Mouse (Mus musculus) forebrain, embryonic 16.5 days (tissue): ENCODE data around the gene Lmod3. TPM values are rescaled to one million over a fixed set of nuclear protein-coding genes. Genes with fewer than 3 reads are reported as not detected.

Experiments used
- ATAC-seq: fragments of 200-750 bp; cut with Nextera tagmentation; 2 replicates; pipeline ENCODE4 v1.8.0; 2017; ENCODE audit warnings: mild to moderate bottlenecking, moderate library complexity
- H3K27ac ChIP-seq: fragments of 300-500 bp; sonication (generic); 2 replicates; pipeline ENCODE4 v1.5.1; 2014; ENCODE audit warnings: low read length, control low read depth
- H3K27me3 ChIP-seq: fragments of 300-500 bp; sonication (generic); replicated peaks from 2 replicates; pipeline ENCODE4 v1.6.1; 2014; ENCODE audit warnings: low read length; ENCODE audit not compliant: control insufficient read depth, insufficient read depth
- H3K36me3 ChIP-seq: fragments of 300-500 bp; sonication (generic); 2 replicates; pipeline ENCODE4 v1.6.1; 2014; ENCODE audit not compliant: control insufficient read depth, insufficient read depth
- H3K4me1 ChIP-seq: fragments of 300-500 bp; sonication (generic); replicated peaks from 2 replicates; pipeline ENCODE4 v1.6.1; 2014; ENCODE audit warnings: low read length; ENCODE audit not compliant: control insufficient read depth, insufficient read depth
- H3K4me2 ChIP-seq: fragments of 300-500 bp; sonication (generic); 2 replicates; pipeline ENCODE4 v1.6.1; 2014; ENCODE audit warnings: mild to moderate bottlenecking, low read length, control low read depth
- H3K4me3 ChIP-seq: fragments of 300-500 bp; sonication (generic); replicated peaks from 2 replicates; pipeline ENCODE4 v1.5.1; 2014; ENCODE audit warnings: mild to moderate bottlenecking, low read length, control low read depth
- H3K9ac ChIP-seq: fragments of 300-500 bp; sonication (generic); replicated peaks from 2 replicates; pipeline ENCODE4 v1.6.1; 2014; ENCODE audit warnings: low read depth, low read length, control low read depth
- H3K9me3 ChIP-seq: fragments of 300-500 bp; sonication (generic); 2 replicates; pipeline ENCODE4 v1.6.1; 2016; ENCODE audit warnings: low read length; ENCODE audit not compliant: control insufficient read depth
- WGBS: fragments of 180-500 bp; shearing (Covaris S2); extraction: QIAGEN DNeasy Blood & Tissue Kit; methylation state at CpG from one replicate; pipeline ENCODE4 v1.1.7; 2014; 5-methylcytosine and 5-hydroxymethylcytosine counted together
- polyA plus RNA-seq: library from polyadenylated mRNA; unstranded; fragments of >200 nt; fragmentation: Nextera tagmentation; extraction: Ambion mirVana; gene quantifications from 2 replicates; pipeline ENCODE4 v1.2.1, GENCODE M21; 2015

The Lmod3 gene
- polyA plus RNA-seq, 1 experiment from 2014 or later: not detected

GRCm38 (mm10) chr6:97278014-97278787 lies 25.6 kb upstream of the Lmod3 start:
- Histone ChIP-seq H3K4me2 (peak overlapping the region; percentile 45), H3K4me1 (peaks cover 15% of the 10 kb centered on the region), H3K27me3 (no peaks in the 10 kb centered on the region), H3K27ac (no peak overlapping the region), H3K9ac (peak overlapping the region; percentile 12; the same call in 1 of the 2 replicates), H3K4me3 (peak overlapping the region; percentile 9; the same call in 1 of the 2 replicates), H3K36me3 (no peaks in the 10 kb centered on the region), H3K9me3 (no peaks in the 10 kb centered on the region)
- WGBS: 3% methylated on average over 19 of the region's 19 CpGs
- peak; percentile 68 for ATAC-seq

GRCm38 (mm10) chr6:97276890-97277497 lies 24.4 kb upstream of the Lmod3 start:
- no peak for ATAC-seq

GRCm38 (mm10) chr6:97276366-97276765 lies 23.8 kb upstream of the Lmod3 start:
- no peak overlapping the region for H3K27ac ChIP-seq
- H3K4me1 ChIP-seq: peaks cover 15% of the 10 kb centered on the region
- H3K4me2 ChIP-seq: no peak overlapping the region
- H3K9me3 ChIP-seq: no peaks in the 10 kb centered on the region
- H3K36me3 ChIP-seq: no peaks in the 10 kb centered on the region
- H3K4me3 ChIP-seq: no peak overlapping the region
- WGBS: 21% methylated on average over 4 of the region's 4 CpGs
- peak; percentile 48 for ATAC-seq
- no peaks in the 10 kb centered on the region for H3K27me3 ChIP-seq
- H3K9ac ChIP-seq: no peak overlapping the region

More at GRCm38 (mm10) chr6:97276890-97277497, 24.4 kb upstream of the Lmod3 start:
- Histone ChIP-seq H3K4me1 (peaks cover 15% of the 10 kb centered on the region), H3K4me3 (no peak overlapping the region), H3K27ac (no peak overlapping the region), H3K27me3 (no peaks in the 10 kb centered on the region), H3K9me3 (no peaks in the 10 kb centered on the region), H3K9ac (no peak overlapping the region), H3K36me3 (no peaks in the 10 kb centered on the region), H3K4me2 (no peak overlapping the region)
- WGBS: 57% methylated on average over 5 of the region's 5 CpGs

GRCm38 (mm10) chr6:97275760-97276159 lies 23.2 kb upstream of the Lmod3 start:
- Histone ChIP-seq H3K9ac (no peak overlapping the region), H3K27ac (no peak overlapping the region), H3K4me1 (peaks cover 15% of the 10 kb centered on the region), H3K27me3 (no peaks in the 10 kb centered on the region), H3K4me3 (no peak overlapping the region), H3K36me3 (no peaks in the 10 kb centered on the region), H3K4me2 (no peak overlapping the region), H3K9me3 (no peaks in the 10 kb centered on the region)
- 54% methylated on average over 4 of the region's 4 CpGs for WGBS
- ATAC-seq: no peak

GRCm38 (mm10) chr6:97273777-97274176 lies 21.2 kb upstream of the Lmod3 start:
- Histone ChIP-seq H3K4me2 (no peak overlapping the region), H3K9me3 (no peaks in the 10 kb centered on the region), H3K4me3 (no peak overlapping the region), H3K27me3 (no peaks in the 10 kb centered on the region), H3K9ac (no peak overlapping the region), H3K36me3 (no peaks in the 10 kb centered on the region), H3K27ac (no peak overlapping the region), H3K4me1 (peaks cover 21% of the 10 kb centered on the region)
- 60% methylated on average over 3 of the region's 3 CpGs for whole genome bisulfite sequencing
- ATAC-seq: no peak

- Histone ChIP-seq H3K27me3 (no peaks in the 10 kb centered on the region), H3K9ac (no peak overlapping the region), H3K36me3 (no peaks in the 10 kb centered on the region), H3K4me3 (no peak overlapping the region), H3K4me1 (peaks cover 17% of the 10 kb centered on the region), H3K4me2 (no peak overlapping the region), H3K27ac (no peak overlapping the region), H3K9me3 (no peaks in the 10 kb centered on the region)
- 87% methylated on average over 16 of the region's 16 CpGs for WGBS
- ATAC-seq: no peak
Measured at GRCm38 (mm10) chr6:97273058-97273710, 20.6 kb upstream of the Lmod3 start.

- Histone ChIP-seq H3K4me2 (no peak overlapping the region), H3K4me1 (peaks cover 14% of the 10 kb centered on the region; the same call in 1 of the 2 replicates), H3K9ac (no peak overlapping the region), H3K9me3 (no peaks in the 10 kb centered on the region), H3K36me3 (no peaks in the 10 kb centered on the region), H3K4me3 (no peak overlapping the region), H3K27ac (no peak overlapping the region), H3K27me3 (no peaks in the 10 kb centered on the region)
- 39% methylated on average over 2 of the region's 2 CpGs for WGBS
- no peak for ATAC-seq
Measured at GRCm38 (mm10) chr6:97272349-97272748, 19.8 kb upstream of the Lmod3 start.

- whole genome bisulfite sequencing: 47% methylated on average over 11 of the region's 11 CpGs
- Histone ChIP-seq H3K4me3 (no peak overlapping the region), H3K36me3 (no peaks in the 10 kb centered on the region), H3K27ac (no peak overlapping the region), H3K27me3 (no peaks in the 10 kb centered on the region), H3K4me1 (peaks cover 6% of the 10 kb centered on the region; the same call in 1 of the 2 replicates), H3K9ac (no peak overlapping the region), H3K4me2 (no peak overlapping the region), H3K9me3 (no peaks in the 10 kb centered on the region)
- no peak for ATAC-seq
Measured at GRCm38 (mm10) chr6:97269596-97269995, 17.0 kb upstream of the Lmod3 start.

- Histone ChIP-seq H3K27ac (no peak overlapping the region), H3K9ac (no peak overlapping the region), H3K9me3 (no peaks in the 10 kb centered on the region), H3K36me3 (no peaks in the 10 kb centered on the region), H3K4me1 (peaks cover 6% of the 10 kb centered on the region; the same call in 1 of the 2 replicates), H3K4me3 (no peak overlapping the region), H3K4me2 (no peak overlapping the region), H3K27me3 (no peaks in the 10 kb centered on the region)
- 95% methylated on average over 2 of the region's 2 CpGs for WGBS
- no peak for ATAC-seq
Measured at GRCm38 (mm10) chr6:97267132-97267531, 14.6 kb upstream of the Lmod3 start.
